Mouse (Mus musculus) adrenal gland, adult 2 months (tissue): Measurements from ENCODE around the gene Tsfm. TPM values are rescaled to one million over a fixed set of nuclear protein-coding genes. Genes with fewer than 3 reads are reported as not detected.
A peak's percentile ranks its signal among the peaks of the same experiment; 100 is the strongest.
"Not testable (repeated sequence)": the region's sequence is repeated elsewhere in the genome, so short reads cannot be mapped to it uniquely, and the experiment has no call there.

Experiments used
- DNase-seq: peaks from one replicate; pipeline ENCODE4 v3.0.0; 2021
- long read RNA-seq: library from polyadenylated mRNA; stranded (forward); transcript quantifications from one replicate; pipeline ENCODE4 v2.0.0, GENCODE M21; 2021
- polyA plus RNA-seq: library from polyadenylated mRNA; depleted of rRNA; stranded (reverse); fragments of >200 nt; gene quantifications from 2 replicates; pipeline ENCODE4 v1.2.3, GENCODE M21; 2012; rRNA removed
- total RNA-seq, 2 experiments: library from RNA; stranded (reverse); gene quantifications; 2 replicates each; pipeline ENCODE4 v1.2.3; 2021

Gene Tsfm
- total RNA-seq: 10 to 100 TPM; 42.2 to 67.9 TPM
- 55.0 and 68.9 TPM in 2 replicates for polyA plus RNA-seq
- long read RNA-seq, transcript Tsfm-201 (6 exons, 1,206 nt): major isoform, 84 of 96 reads
- long read RNA-seq, partial matches to known transcripts: 5 of 96 reads
- long read RNA-seq, other reads (novel, unspliced or antisense): 3 of 96 reads

GRCm38 (mm10) chr10:127030336-127031296, at the start of gene Tsfm:
Gene Tsfm (minus strand): TSS chr10:127030840.
- peak; percentile 94 for DNase-seq

- DNase-seq: no peak
Measured at GRCm38 (mm10) chr10:127079665-127080391, 49.2 kb upstream of the Tsfm start.

- DNase-seq: no peak
Measured at GRCm38 (mm10) chr10:127078677-127079575, 48.3 kb upstream of the Tsfm start.

GRCm38 (mm10) chr10:127078001-127078676, 47.5 kb upstream of the Tsfm start:
- DNase-seq: no peak

GRCm38 (mm10) chr10:127077515-127077914, 46.9 kb upstream of the Tsfm start:
- no peak for DNase-seq

- DNase-seq: no peak
Measured at GRCm38 (mm10) chr10:127076082-127076481, 45.4 kb upstream of the Tsfm start.

- DNase-seq: no peak
Measured at GRCm38 (mm10) chr10:127075651-127076050, 45.0 kb upstream of the Tsfm start.

- DNase-seq: no peak
Measured at GRCm38 (mm10) chr10:127075080-127075479, 44.4 kb upstream of the Tsfm start, which contains the start of gene Agap2. Gene Agap2 (plus strand): TSS chr10:127075284.

- DNase-seq: no peak
Measured at GRCm38 (mm10) chr10:127073981-127074380, 43.3 kb upstream of the Tsfm start.

- not testable (repeated sequence) for DNase-seq
Measured at GRCm38 (mm10) chr10:127072969-127073368, 42.3 kb upstream of the Tsfm start.

GRCm38 (mm10) chr10:127072270-127072669, 41.6 kb upstream of the Tsfm start:
- DNase-seq: not testable (repeated sequence)

- DNase-seq: no peak
Measured at GRCm38 (mm10) chr10:127071203-127071602, 40.6 kb upstream of the Tsfm start.

GRCm38 (mm10) chr10:127070190-127071121, 39.8 kb upstream of the Tsfm start, which contains the start of gene Tspan31:
Gene Tspan31 (minus strand): TSS chr10:127070264.
- DNase-seq: peak; percentile 95

- DNase-seq: peak; percentile 58
Measured at GRCm38 (mm10) chr10:127069281-127070189, 38.9 kb upstream of the Tsfm start.

GRCm38 (mm10) chr10:127068360-127069038, 37.9 kb upstream of the Tsfm start:
- no peak for DNase-seq

- DNase-seq: no peak
Measured at GRCm38 (mm10) chr10:127066519-127067018, 35.9 kb upstream of the Tsfm start.

- DNase-seq: no peak
Measured at GRCm38 (mm10) chr10:127065981-127066380, 35.3 kb upstream of the Tsfm start.
